16 mouse cellular contexts compared by ENCODE assay signal in genomic region chr17:26587961-26588487, GRCm38 (mm10).
"Had no signal": no experiment of that assay in that cellular context is flagged by ENCODE, and none has a peak within 500 bp of the region (broad histone marks: within the 10 kb centered on the region; RNA-seq: fewer than 3 reads in every experiment).

No protein-coding gene starts in this region.

- H3K4me3 ChIP-seq: lung, embryonic 15.5 days; megakaryocyte, embryonic 14.5 days; midbrain, embryonic 13.5 days; midbrain, embryonic 15.5 days; neural tube, embryonic 12.5 days; stomach, embryonic 15.5 days had no signal

- H3K4me2 ChIP-seq: lung, embryonic 15.5 days; midbrain, embryonic 11.5 days; midbrain, embryonic 13.5 days; midbrain, embryonic 15.5 days; neural tube, embryonic 12.5 days; stomach, embryonic 15.5 days had no signal

- DNase-seq: lung, postnatal 14 days; lung, postnatal 36 days; right cerebral cortex, postnatal 14 days; thymus, adult 2 months; thymus, postnatal 25 days; thymus, postnatal 4 days had no signal

- ATAC-seq: lung, postnatal 0 days; midbrain, embryonic 13.5 days; midbrain, embryonic 15.5 days had no signal

- H3K9me3 ChIP-seq: lung, embryonic 15.5 days; megakaryocyte, embryonic 14.5 days; midbrain, embryonic 13.5 days; midbrain, embryonic 15.5 days; neural tube, embryonic 12.5 days; stomach, embryonic 15.5 days had no signal

- H3K27ac ChIP-seq: lung, embryonic 15.5 days; macrophage; midbrain, embryonic 13.5 days; midbrain, embryonic 15.5 days; neural tube, embryonic 12.5 days; stomach, embryonic 15.5 days; stomach, postnatal 0 days had no signal

- H3K9ac ChIP-seq: lung, embryonic 15.5 days; midbrain, embryonic 13.5 days; midbrain, embryonic 15.5 days; neural tube, embryonic 12.5 days; stomach, embryonic 15.5 days had no signal

- H3K27me3 ChIP-seq: lung, embryonic 15.5 days; megakaryocyte, embryonic 14.5 days; midbrain, embryonic 13.5 days; midbrain, embryonic 15.5 days; neural tube, embryonic 12.5 days; stomach, embryonic 15.5 days had no signal
